Mouse (Mus musculus): ENCODE measurements around the gene Rnf41. TPM values are rescaled to one million over a fixed set of nuclear protein-coding genes. Genes with fewer than 3 reads are reported as not detected.
A peak's percentile ranks its signal among the peaks of the same experiment; 100 is the strongest.

Rnf41 gene
- total and polyA plus RNA-seq, 3 experiments: 27.4 to 28.1 TPM; not detected in 1

- H3K9ac ChIP-seq (ENCODE audit: control insufficient read depth, low read depth, low read length, poor library complexity, severe bottlenecking): no peak overlapping the region
- H3K27ac ChIP-seq (ENCODE audit: control insufficient read depth, low read depth, low read length): no peak overlapping the region
- peaks cover 0 to 7% of the 10 kb centered on the region in 2 experiments; a peak in 2 of 4 replicates for H3K4me1 ChIP-seq (ENCODE audit: control insufficient read depth in 1 of 2, insufficient read depth in 2 of 2, low read length in 2 of 2)
- no peaks in the 10 kb centered on the region for H3K9me3 ChIP-seq (replicated peaks; ENCODE audit: insufficient read depth, low read length)
- peak; percentile 55 for DNase-seq (ENCODE audit: low read depth, low spot score)
- peaks cover 3 to 7% of the 10 kb centered on the region in 2 experiments for H3K36me3 ChIP-seq (ENCODE audit: control insufficient read depth in 1 of 2, insufficient read depth in 2 of 2, low read length in 2 of 2)
- no peaks in the 10 kb centered on the region for H3K27me3 ChIP-seq (ENCODE audit: control insufficient read depth in 1 of 2, insufficient read depth in 2 of 2, low read length in 2 of 2)
- TF ChIP-seq MXI1 (IDR thresholded peaks at IDR 0.05; ENCODE audit: low read depth, low read length): no peak
- no peak for TF ChIP-seq SIN3A (IDR thresholded peaks at IDR 0.05; ENCODE audit: low read length)
- TF ChIP-seq GABPA (IDR thresholded peaks at IDR 0.05; ENCODE audit: low read depth, low read length): no peak
- TF ChIP-seq TBP (IDR thresholded peaks at IDR 0.05; ENCODE audit: low read depth, low read length): no peak
- TF ChIP-seq POLR2A (IDR thresholded peaks at IDR 0.05; ENCODE audit: control insufficient read depth in 1 of 2, insufficient read depth in 1 of 2, low read depth in 1 of 2, low read length in 2 of 2, poor library complexity in 1 of 2): no peak
- no peak overlapping the region for H3K4me3 ChIP-seq (ENCODE audit: control insufficient read depth in 1 of 2, insufficient read depth in 1 of 2, low read depth in 2 of 2, low read length in 2 of 2)
- peaks cover 22% of the 10 kb centered on the region for H3K79me2 ChIP-seq (ENCODE audit: control insufficient read depth, insufficient read depth, low read length, poor library complexity)
These were observed 30.9 kb upstream of the Rnf41 start for GRCm38 (mm10) chr10:128380565-128380964.

- Histone ChIP-seq H3K9ac (ENCODE audit: control insufficient read depth, low read depth, low read length, poor library complexity, severe bottlenecking) (no peak overlapping the region), H3K4me3 (ENCODE audit: control insufficient read depth in 1 of 2, insufficient read depth in 1 of 2, low read depth in 2 of 2, low read length in 2 of 2) (no peak overlapping the region), H3K36me3 (ENCODE audit: control insufficient read depth in 1 of 2, insufficient read depth in 2 of 2, low read length in 2 of 2) (peaks cover 0 to 8% of the 10 kb centered on the region in 2 experiments; a peak in 3 of 4 replicates), H3K27ac (ENCODE audit: control insufficient read depth, low read depth, low read length) (no peak overlapping the region), H3K9me3 (replicated peaks; ENCODE audit: insufficient read depth, low read length) (no peaks in the 10 kb centered on the region), H3K4me1 (ENCODE audit: control insufficient read depth in 1 of 2, insufficient read depth in 2 of 2, low read length in 2 of 2) (peaks cover 0 to 3% of the 10 kb centered on the region in 2 experiments; a peak in 2 of 4 replicates), H3K79me2 (ENCODE audit: control insufficient read depth, insufficient read depth, low read length, poor library complexity) (peaks cover 15% of the 10 kb centered on the region), H3K27me3 (ENCODE audit: control insufficient read depth in 1 of 2, insufficient read depth in 2 of 2, low read length in 2 of 2) (no peaks in the 10 kb centered on the region)
- TF ChIP-seq ZNF384 (IDR thresholded peaks at IDR 0.05; ENCODE audit: low read depth, low read length) (no peak), TAL1 (IDR thresholded peaks at IDR 0.05; ENCODE audit: low read length) (no peak), GABPA (IDR thresholded peaks at IDR 0.05; ENCODE audit: low read depth, low read length) (no peak), TCF12 (IDR thresholded peaks at IDR 0.05; ENCODE audit: low read depth, low read length) (no peak), JUND (IDR thresholded peaks at IDR 0.05; ENCODE audit: low read depth, low read length) (no peak), USF1 (IDR thresholded peaks at IDR 0.05; ENCODE audit: low read depth, low read length) (no peak), MEF2A (IDR thresholded peaks at IDR 0.05; ENCODE audit: extremely low read depth, insufficient replicate concordance, low read depth, low read length, poor library complexity, severe bottlenecking) (no peak), ETS1 (IDR thresholded peaks at IDR 0.05; ENCODE audit: low read depth, low read length) (no peak), ZKSCAN1 (IDR thresholded peaks at IDR 0.05; ENCODE audit: low read depth, low read length) (no peak)
- no peak for DNase-seq (ENCODE audit: low read depth, low spot score)
These were observed 29.0 kb upstream of the Rnf41 start for GRCm38 (mm10) chr10:128382482-128382881.

GRCm38 (mm10) chr10:128385902-128386301 lies 25.6 kb upstream of the Rnf41 start:
- no peak for TF ChIP-seq CHD1 (IDR thresholded peaks at IDR 0.05; ENCODE audit: low read depth, low read length)
- TF ChIP-seq NELFE (IDR thresholded peaks at IDR 0.05; ENCODE audit: low read depth, low read length): no peak
- H3K4me1 ChIP-seq (ENCODE audit: control insufficient read depth in 1 of 2, insufficient read depth in 2 of 2, low read length in 2 of 2): 0 out of 4 replicates have a peak, but pooled peaks cover 0 to 6% of the 10 kb centered on the region in 2 experiments
- H3K36me3 ChIP-seq (ENCODE audit: control insufficient read depth in 1 of 2, insufficient read depth in 2 of 2, low read length in 2 of 2): peaks cover 0 to 10% of the 10 kb centered on the region in 2 experiments; a peak in 3 of 4 replicates
- H3K79me2 ChIP-seq (ENCODE audit: control insufficient read depth, insufficient read depth, low read length, poor library complexity): no peaks in the 10 kb centered on the region
- no peak for DNase-seq (ENCODE audit: low read depth, low spot score)
- no peak overlapping the region for H3K9ac ChIP-seq (ENCODE audit: control insufficient read depth, low read depth, low read length, poor library complexity, severe bottlenecking)
- no peak overlapping the region for H3K27ac ChIP-seq (ENCODE audit: control insufficient read depth, low read depth, low read length)
- no peak overlapping the region for H3K4me3 ChIP-seq (ENCODE audit: control insufficient read depth in 1 of 2, insufficient read depth in 1 of 2, low read depth in 2 of 2, low read length in 2 of 2)
- H3K27me3 ChIP-seq (ENCODE audit: control insufficient read depth in 1 of 2, insufficient read depth in 2 of 2, low read length in 2 of 2): no peaks in the 10 kb centered on the region
- H3K9me3 ChIP-seq (replicated peaks; ENCODE audit: insufficient read depth, low read length): no peaks in the 10 kb centered on the region

All from MEL (cell line).